Mouse (Mus musculus): ENCODE measurements around the gene Fkbp7. TPM values are rescaled to one million over a fixed set of nuclear protein-coding genes. Genes with fewer than 3 reads are reported as not detected.

The Fkbp7 gene
- polyA plus RNA-seq (2017; shearing (Covaris generic)): 4.2 TPM

DNA sequence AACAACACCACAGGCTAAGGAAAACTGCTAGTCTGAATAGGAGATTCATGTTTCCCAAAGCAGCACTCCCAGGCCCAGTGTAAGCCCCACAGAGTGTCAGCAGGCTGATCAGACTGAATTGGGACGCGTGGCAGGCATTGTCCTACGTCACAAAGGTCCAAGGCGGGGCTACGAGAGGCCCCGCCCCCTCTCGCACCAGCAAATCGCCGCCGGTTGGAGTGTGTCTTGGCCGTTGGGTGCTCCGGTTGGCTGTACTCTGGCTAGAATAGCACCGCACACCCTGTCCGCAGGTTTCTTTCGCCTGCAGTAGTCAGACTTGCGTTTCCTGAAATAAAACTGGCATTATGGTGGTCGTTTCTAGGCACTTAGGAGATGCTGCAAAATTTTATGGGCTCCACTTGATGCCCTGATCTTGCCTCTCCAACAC lies at the start of gene Fkbp7:
Gene Fkbp7, minus strand, starts transcription at position 151 of the 427 bp plus-strand sequence.

DNA sequence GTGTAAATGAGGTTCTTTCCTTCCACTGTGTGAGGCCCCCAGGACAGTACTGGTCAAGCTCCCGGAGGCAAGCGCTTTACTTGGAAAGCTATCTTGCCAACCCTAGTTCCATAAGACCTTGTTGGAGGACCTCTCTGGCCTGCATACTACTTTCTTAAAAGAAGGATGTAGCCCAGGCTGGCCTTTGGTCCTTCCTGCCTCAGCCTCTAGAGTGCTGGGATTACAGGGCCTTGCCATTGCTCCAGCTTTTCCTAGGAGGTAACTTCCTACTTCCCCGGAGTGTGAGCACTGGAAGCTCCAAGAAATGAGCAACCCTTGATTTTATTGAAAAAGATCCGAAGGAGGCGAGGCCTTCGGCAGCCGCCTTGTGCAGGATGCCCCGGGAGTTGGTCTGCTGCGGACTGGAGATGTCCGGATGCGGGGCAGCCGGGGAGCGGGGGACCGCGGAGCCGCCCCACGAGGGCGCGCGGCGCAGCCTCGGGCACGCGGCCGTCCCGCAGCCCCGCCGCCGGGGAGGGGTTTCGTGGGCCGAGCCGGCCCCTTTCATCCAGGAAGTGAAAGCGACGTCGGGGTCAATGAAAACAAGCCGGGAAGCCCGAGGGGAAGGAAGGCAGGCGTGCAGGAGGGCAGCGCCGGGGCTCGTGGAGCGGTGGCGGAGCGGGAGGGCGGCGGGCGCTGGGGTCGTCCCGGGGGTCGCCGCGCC lies 2.0 kb upstream of the Fkbp7 start, which contains the start of gene Plekha3:
Gene Plekha3, plus strand, starts transcription at position 557 of the 703 bp plus-strand sequence.

DNA sequence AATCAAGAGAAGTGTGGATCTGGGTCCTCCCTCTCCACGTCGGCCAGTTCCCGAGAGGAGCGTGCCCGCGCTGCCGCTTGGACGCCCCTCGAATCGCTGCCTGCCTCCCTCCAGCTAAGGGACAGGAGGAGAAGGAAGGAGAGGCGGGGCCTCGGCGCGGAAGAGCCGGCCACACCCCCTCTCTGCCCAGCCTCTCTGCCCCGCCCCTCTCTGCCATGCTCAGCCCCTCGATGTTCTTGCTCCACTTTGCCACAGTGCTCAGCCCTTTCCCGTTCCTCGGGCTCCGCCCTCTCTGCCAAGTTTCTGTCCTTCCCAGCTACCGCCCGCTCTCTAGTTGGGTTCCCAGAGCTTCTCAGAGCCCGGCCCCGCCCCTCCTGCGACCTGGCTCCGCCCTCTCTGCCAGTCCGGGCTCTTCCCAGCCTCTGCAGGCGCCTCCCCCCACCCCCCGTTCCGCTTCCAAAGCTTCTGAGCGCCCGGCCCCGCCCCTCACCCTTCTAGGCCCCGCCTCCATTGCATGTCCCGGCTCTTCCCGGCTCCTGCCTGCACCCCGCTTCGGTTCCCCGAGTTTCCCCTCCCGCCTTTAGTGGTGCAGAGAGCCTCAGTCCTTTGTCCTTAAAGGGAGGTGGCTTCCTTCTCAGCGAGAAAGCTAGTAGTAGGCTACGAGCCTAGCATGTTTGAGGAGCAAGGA lies 24.9 kb downstream of the Fkbp7 start, which contains the start of the genes Prkra and Pjvk:
Gene Prkra, minus strand, starts transcription at position 133 of the 688 bp plus-strand sequence.
Gene Pjvk, plus strand, starts transcription at position 594 of the 688 bp plus-strand sequence.

Other genes with a start within 250 kb of the Fkbp7 start
- 8.2 TPM for gene Prkra, start 25.1 kb downstream of the Fkbp7 start, polyA plus RNA-seq (2017; shearing (Covaris generic))
- not detected for gene Pjvk, start 24.6 kb downstream of the Fkbp7 start, polyA plus RNA-seq (2017; shearing (Covaris generic))
- 45.9 TPM for gene Plekha3, start 2.2 kb upstream of the Fkbp7 start, polyA plus RNA-seq (2017; shearing (Covaris generic))

Data from CD4-positive, CD25-positive, alpha-beta regulatory T cell (primary cell).